ENCODE assay signal across 14 mouse cellular contexts in the genomic region with DNA sequence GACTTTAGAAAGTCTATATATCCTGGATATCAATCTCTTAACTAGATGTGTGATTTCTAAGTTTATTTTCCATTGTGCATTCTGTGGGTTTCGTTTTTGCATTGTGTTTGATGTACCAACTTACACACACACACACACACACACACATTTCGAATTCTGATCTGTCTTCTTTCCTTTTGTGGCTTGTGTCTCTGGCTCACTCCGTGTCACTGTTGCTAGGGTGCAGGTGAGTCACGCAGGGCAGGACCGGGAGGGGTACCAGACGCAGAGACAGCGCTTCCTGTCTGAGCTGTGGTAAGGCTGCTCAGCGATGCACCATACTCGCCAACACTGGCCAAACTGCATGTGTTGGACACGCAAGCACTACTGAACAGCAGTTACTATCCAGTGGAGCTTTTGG.
DNase-seq lines count a peak whose midpoint lies in the region; TF ChIP-seq lines count a peak whose summit lies in the region.
"Had no signal": no experiment of that assay in that cellular context is flagged by ENCODE, and none has a peak within 500 bp of the region (broad histone marks: within the 10 kb centered on the region; RNA-seq: fewer than 3 reads in every experiment).

No protein-coding gene starts in this region.

- H3K4me2 ChIP-seq in CH12.LX (ENCODE audit: insufficient read depth, low read depth, poor library complexity, severe bottlenecking), result peak overlapping the region; percentile 52
- H3K4me2 ChIP-seq: hindbrain, embryonic 12.5 days; kidney, embryonic 15.5 days; liver, embryonic 11.5 days; neural tube, embryonic 13.5 days had no signal

- no peak; the same call in none of the 2 replicates for TF ChIP-seq RAD21 in CH12.LX (IDR thresholded peaks at IDR 0.05; ENCODE audit: low read depth, low read length)

- H3K4me1 ChIP-seq in CH12.LX (ENCODE audit: control insufficient read depth in 1 of 2, insufficient read depth in 2 of 2), result peaks cover 27 to 52% of the 10 kb centered on the region in 2 experiments

- H3K27me3 ChIP-seq in CH12.LX (replicated peaks), result no peaks in the 10 kb centered on the region
- H3K27me3 ChIP-seq in splenic B cell, adult 2 months (ENCODE audit: control insufficient read depth, insufficient read depth, low read length, poor library complexity, severe bottlenecking), result no peaks in the 10 kb centered on the region
- H3K27me3 ChIP-seq: hindbrain, embryonic 12.5 days; kidney, embryonic 15.5 days; neural tube, embryonic 13.5 days had no signal

- H3K79me2 ChIP-seq in CH12.LX (replicated peaks; ENCODE audit: control insufficient read depth, extremely low read depth, insufficient read depth, poor library complexity, severe bottlenecking), result no peaks in the 10 kb centered on the region

- TF ChIP-seq POLR2A in CH12.LX (IDR thresholded peaks at IDR 0.05; ENCODE audit: low read depth, low read length), result no peak

- H3K4me3 ChIP-seq in CH12.LX (replicated peaks in 1 of 3; ENCODE audit: low read depth in 2 of 3, low read length in 2 of 3, poor library complexity in 1 of 3), result no peak overlapping the region
- H3K4me3 ChIP-seq: hindbrain, embryonic 12.5 days; kidney, embryonic 15.5 days; midbrain, embryonic 10.5 days; neural tube, embryonic 13.5 days had no signal

- no peaks in the 10 kb centered on the region for H3K36me3 ChIP-seq in CH12.LX (replicated peaks in 1 of 2; ENCODE audit: control insufficient read depth in 1 of 2, insufficient read depth in 1 of 2, low read length in 1 of 2)
- H3K36me3 ChIP-seq in splenic B cell, adult 2 months (ENCODE audit: control insufficient read depth, insufficient read depth, low read length, poor library complexity, severe bottlenecking), result no peaks in the 10 kb centered on the region
- H3K36me3 ChIP-seq: kidney, embryonic 15.5 days had no signal

- H3K27ac ChIP-seq in CH12.LX (ENCODE audit: insufficient read depth, low read depth), result no peak overlapping the region
- H3K27ac ChIP-seq: hindbrain, embryonic 12.5 days; kidney, embryonic 15.5 days; midbrain, embryonic 10.5 days; neural tube, embryonic 13.5 days had no signal

- H3K9ac ChIP-seq in CH12.LX (ENCODE audit: insufficient read depth, low read depth), result peak overlapping the region; percentile 6; the same call in 1 of the 2 replicates
- H3K9ac ChIP-seq: hindbrain, embryonic 12.5 days; kidney, embryonic 15.5 days had no signal

- in situ Hi-C loops in CH12.LX (cut with MboI; ENCODE audit: low pct_ligation_motif_present, low pct_unique_long_range_greater_than_20kb, low sequenced_read_pairs), result no loop called here

- dilution Hi-C loops in CH12.LX (cut with MboI; ENCODE audit: extremely low pct_ligation_motif_present, extremely low pct_unique_long_range_greater_than_20kb, low sequenced_read_pairs), result no loop called here

- DNase-seq in A20 (ENCODE audit: low read depth, low spot score), result peak; percentile 56
- DNase-seq in CH12.LX (ENCODE audit: extremely low read depth), result peak; percentile 60
- DNase-seq in lung, postnatal 4 days, result peak; percentile 33 to 48
- DNase-seq in splenic B cell, adult 2 months (ENCODE audit: low read depth, low spot score), result peak; percentile 80
- no peak for DNase-seq in left cerebral cortex, adult 18-20 months (ENCODE audit: low spot score in 2 of 2)
- DNase-seq in heart, postnatal 4 days, result no peak
- DNase-seq in kidney, postnatal 25 days, result no peak
- no peak for DNase-seq in ovary, postnatal 10 days (ENCODE audit: low spot score)
- DNase-seq: cerebellum, adult 9-10 months had no signal

- no peaks in the 10 kb centered on the region for H3K9me3 ChIP-seq in CH12.LX (replicated peaks; ENCODE audit: low read length)
- H3K9me3 ChIP-seq: hindbrain, embryonic 12.5 days; kidney, embryonic 15.5 days; midbrain, embryonic 10.5 days; neural tube, embryonic 13.5 days had no signal

- TF ChIP-seq CTCF in CH12.LX (conservative IDR thresholded peaks at IDR 0.05 in 1 of 2, IDR thresholded peaks at IDR 0.05 in 1 of 2; ENCODE audit: low read depth in 2 of 2, low read length in 2 of 2), result no peak

- peak; percentile 61 for TF ChIP-seq EP300 in CH12.LX (IDR thresholded peaks at IDR 0.05; ENCODE audit: low read length)

TF ChIP-seq in CH12.LX, 34 proteins besides CTCF, POLR2A, EP300 and RAD21:
- TF ChIP-seq ETS1 (conservative IDR thresholded peaks at IDR 0.05; ENCODE audit: low read depth, low read length) (peak; percentile 61), GABPA (IDR thresholded peaks at IDR 0.05; ENCODE audit: insufficient replicate concordance, low read depth, low read length) (no peak), E2F4 (IDR thresholded peaks at IDR 0.05; ENCODE audit: insufficient replicate concordance, low read depth, low read length) (no peak), JUND (conservative IDR thresholded peaks at IDR 0.05; ENCODE audit: low read depth, low read length) (no peak), NRF1 (IDR thresholded peaks at IDR 0.05; ENCODE audit: low read depth, low read length) (0 out of 2 replicates have a peak, but pooled peaks have one; percentile 18), RCOR1 (conservative IDR thresholded peaks at IDR 0.05; ENCODE audit: low read depth, low read length) (no peak), MAX (IDR thresholded peaks at IDR 0.05; ENCODE audit: low read length) (peak; percentile 42; the same call in 1 of the 2 replicates), UBTF (IDR thresholded peaks at IDR 0.05; ENCODE audit: low read depth, low read length) (no peak), ZNF384 (IDR thresholded peaks at IDR 0.05; ENCODE audit: low read depth, low read length) (no peak), ELF1 (IDR thresholded peaks at IDR 0.05; ENCODE audit: low read depth, low read length) (peak; percentile 67), USF2 (conservative IDR thresholded peaks at IDR 0.05; ENCODE audit: low read depth, low read length) (no peak), BHLHE40 (IDR thresholded peaks at IDR 0.05; ENCODE audit: low read depth, low read length) (peak; percentile 73), MYC (IDR thresholded peaks at IDR 0.05; ENCODE audit: low read depth, low read length) (0 out of 2 replicates have a peak, but pooled peaks have one; percentile 40), KAT2A (IDR thresholded peaks at IDR 0.05; ENCODE audit: insufficient replicate concordance, low read length) (no peak), HCFC1 (IDR thresholded peaks at IDR 0.05; ENCODE audit: low read depth, low read length) (no peak), ZMIZ1 (IDR thresholded peaks at IDR 0.05; ENCODE audit: low read depth, low read length) (no peak), CHD1 (IDR thresholded peaks at IDR 0.05; ENCODE audit: low read depth, low read length) (no peak), MXI1 (IDR thresholded peaks at IDR 0.05; ENCODE audit: low read depth, low read length) (peak; percentile 60), MAZ (IDR thresholded peaks at IDR 0.05; ENCODE audit: low read depth, low read length) (no peak), TCF12 (IDR thresholded peaks at IDR 0.05; ENCODE audit: low read depth, low read length) (peak; percentile 59; the same call in 1 of the 2 replicates), IRF4 (IDR thresholded peaks at IDR 0.05; ENCODE audit: low read depth, low read length) (peak; percentile 74), MEF2A (IDR thresholded peaks at IDR 0.05; ENCODE audit: borderline replicate concordance, low read depth, low read length) (no peak), POLR2AphosphoS2 (IDR thresholded peaks at IDR 0.05; ENCODE audit: low read depth, low read length) (no peak), JUN (IDR thresholded peaks at IDR 0.05; ENCODE audit: insufficient read depth, low read depth, low read length) (0 out of 2 replicates have a peak, but pooled peaks have one; percentile 19), PAX5 (IDR thresholded peaks at IDR 0.05; ENCODE audit: low read length) (no peak), MAFK (IDR thresholded peaks at IDR 0.05; ENCODE audit: insufficient replicate concordance, low read length) (no peak), NELFE (IDR thresholded peaks at IDR 0.05; ENCODE audit: low read depth, low read length) (no peak), TBP (conservative IDR thresholded peaks at IDR 0.05; ENCODE audit: low read depth, low read length) (no peak), SIN3A (IDR thresholded peaks at IDR 0.05; ENCODE audit: low read length) (peak; percentile 65; the same call in 1 of the 2 replicates), USF1 (IDR thresholded peaks at IDR 0.05; ENCODE audit: low read depth, low read length) (no peak), ZC3H11A (IDR thresholded peaks at IDR 0.05; ENCODE audit: low read depth, low read length) (no peak), SMC3 (IDR thresholded peaks at IDR 0.05; ENCODE audit: low read depth, low read length) (peak; percentile 18; the same call in 1 of the 2 replicates), ZKSCAN1 (IDR thresholded peaks at IDR 0.05; ENCODE audit: borderline replicate concordance, low read depth, low read length) (no peak), CHD2 (IDR thresholded peaks at IDR 0.05; ENCODE audit: low read length) (0 out of 2 replicates have a peak, but pooled peaks have one; percentile 24)

Comparison
In these comparisons a context has a peak if more than half of its experiments do, and no peak if none do; other contexts are left out.
1. DNase-seq: peak in A20 (single experiment), CH12.LX (single experiment), lung, postnatal 4 days (2 of 2) and splenic B cell, adult 2 months (single experiment); none in left cerebral cortex, adult 18-20 months (0 of 2), heart, postnatal 4 days (single experiment), kidney, postnatal 25 days (0 of 2) and ovary, postnatal 10 days (single experiment).